10 mouse cellular contexts compared by ENCODE assay signal in the genomic region with DNA sequence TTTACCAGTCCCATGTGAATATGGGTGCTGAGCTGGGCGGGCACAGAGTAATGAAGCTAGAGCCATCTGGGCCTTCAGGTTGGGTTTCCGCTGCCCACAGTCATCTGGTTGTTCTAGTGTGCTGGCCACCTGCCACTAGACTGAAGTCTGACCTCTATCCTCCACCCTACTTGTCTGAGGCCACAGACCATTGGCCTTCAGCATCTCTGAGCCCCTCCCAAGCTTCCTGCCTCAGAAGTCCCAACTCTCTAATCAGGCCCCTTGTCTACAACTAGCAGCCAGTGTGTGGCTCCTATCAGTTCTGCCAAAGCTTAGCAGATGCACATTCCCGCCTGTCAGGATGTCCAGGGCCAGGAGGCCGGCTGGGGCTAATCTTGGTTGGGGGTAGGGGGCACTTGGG.
DNase-seq lines count a peak whose midpoint lies in the region; ATAC-seq lines count a peak whose summit lies in the region.
"Had no signal": no experiment of that assay in that cellular context is flagged by ENCODE, and none has a peak within 500 bp of the region (broad histone marks: within the 10 kb centered on the region; RNA-seq: fewer than 3 reads in every experiment).

No protein-coding gene starts in this region.

- no peak overlapping the region for H3K9ac ChIP-seq in midbrain, embryonic 13.5 days (replicated peaks)
- H3K9ac ChIP-seq in midbrain, embryonic 11.5 days (ENCODE audit: low read length) = no peak overlapping the region
- H3K9ac ChIP-seq in hindbrain, embryonic 16.5 days (ENCODE audit: low read depth, low read length) = no peak overlapping the region
- H3K9ac ChIP-seq: forebrain, postnatal 0 days had no signal

- H3K9me3 ChIP-seq in midbrain, embryonic 13.5 days = no peaks in the 10 kb centered on the region
- no peaks in the 10 kb centered on the region for H3K9me3 ChIP-seq in midbrain, embryonic 11.5 days (ENCODE audit: control insufficient read depth, low read length)
- H3K9me3 ChIP-seq in hindbrain, embryonic 16.5 days (ENCODE audit: control insufficient read depth, low read length) = no peaks in the 10 kb centered on the region

- H3K4me3 ChIP-seq in midbrain, embryonic 13.5 days (replicated peaks) = no peak overlapping the region
- no peak overlapping the region for H3K4me3 ChIP-seq in midbrain, embryonic 11.5 days (ENCODE audit: low read depth, low read length)
- no peak overlapping the region for H3K4me3 ChIP-seq in hindbrain, embryonic 16.5 days (ENCODE audit: low read length)

- peaks cover 21% of the 10 kb centered on the region for H3K36me3 ChIP-seq in midbrain, embryonic 13.5 days
- H3K36me3 ChIP-seq in midbrain, embryonic 11.5 days (ENCODE audit: control insufficient read depth, insufficient read depth, low read length) = no peaks in the 10 kb centered on the region
- no peaks in the 10 kb centered on the region for H3K36me3 ChIP-seq in hindbrain, embryonic 16.5 days (ENCODE audit: control insufficient read depth, insufficient read depth, low read length)

- no peak overlapping the region for H3K4me2 ChIP-seq in midbrain, embryonic 13.5 days (replicated peaks)
- no peak overlapping the region for H3K4me2 ChIP-seq in midbrain, embryonic 11.5 days
- H3K4me2 ChIP-seq in hindbrain, embryonic 16.5 days (ENCODE audit: low read length) = no peak overlapping the region

- peak; percentile 51 for DNase-seq in embryo, embryonic 10 days (ENCODE audit: low spot score)
- no peak for DNase-seq in embryo, embryonic 10.5 days (ENCODE audit: low spot score)
- no peak for DNase-seq in midbrain, embryonic 11.5 days (ENCODE audit: low spot score, missing footprints)
- no peak for DNase-seq in cerebellum, adult 18-20 months
- DNase-seq: adrenal gland, postnatal 25 days; forebrain, postnatal 0 days had no signal

- ATAC-seq in midbrain, embryonic 13.5 days = no peak
- no peak for ATAC-seq in midbrain, embryonic 11.5 days (ENCODE audit: low FRiP score)
- ATAC-seq in hindbrain, embryonic 16.5 days = no peak
- ATAC-seq in megakaryocyte progenitor cell, adult 5-6 weeks (replicated peaks; ENCODE audit: poor library complexity) = peak; percentile 21
- ATAC-seq in CD4-positive, CD25-positive, alpha-beta regulatory T cell, adult 4 months = no peak
- ATAC-seq: forebrain, postnatal 0 days had no signal

- H3K4me1 ChIP-seq in midbrain, embryonic 13.5 days (replicated peaks) = peaks cover 63% of the 10 kb centered on the region
- H3K4me1 ChIP-seq in midbrain, embryonic 11.5 days (ENCODE audit: control insufficient read depth, insufficient read depth, low read length) = peaks cover 28% of the 10 kb centered on the region
- H3K4me1 ChIP-seq in hindbrain, embryonic 16.5 days (ENCODE audit: control insufficient read depth, insufficient read depth, low read depth, low read length) = peaks cover 29% of the 10 kb centered on the region

- H3K27ac ChIP-seq in midbrain, embryonic 13.5 days = peak overlapping the region; percentile 22; the same call in 1 of the 2 replicates
- no peak overlapping the region for H3K27ac ChIP-seq in midbrain, embryonic 11.5 days (ENCODE audit: low read depth, low read length)
- H3K27ac ChIP-seq in hindbrain, embryonic 16.5 days (ENCODE audit: low read depth, low read length) = peak overlapping the region; percentile 48

- no peaks in the 10 kb centered on the region for H3K27me3 ChIP-seq in midbrain, embryonic 13.5 days
- no peaks in the 10 kb centered on the region for H3K27me3 ChIP-seq in midbrain, embryonic 11.5 days (ENCODE audit: control insufficient read depth, insufficient read depth, low read length)
- no peaks in the 10 kb centered on the region for H3K27me3 ChIP-seq in hindbrain, embryonic 16.5 days (replicated peaks; ENCODE audit: control insufficient read depth, insufficient read depth, low read length)

- WGBS in midbrain, embryonic 13.5 days = 89% methylated on average over 4 of the region's 4 CpGs
- 81% methylated on average over 4 of the region's 4 CpGs for WGBS in midbrain, embryonic 11.5 days
- WGBS in hindbrain, embryonic 16.5 days = 80% methylated on average over 4 of the region's 4 CpGs
